Mouse (Mus musculus) liver, embryonic 15.5 days (tissue): ENCODE data around the gene Birc6. TPM values are rescaled to one million over a fixed set of nuclear protein-coding genes. Genes with fewer than 3 reads are reported as not detected.

Experiments
- ATAC-seq: fragments of 200-750 bp; cut with Nextera tagmentation; 2 replicates; pipeline ENCODE4 v1.8.0; 2017; ENCODE audit warnings: moderate number of reproducible peaks, mild to moderate bottlenecking, moderate library complexity; ENCODE audit not compliant: insufficient read depth
- H3K27ac ChIP-seq: fragments of 300-500 bp; sonication (generic); replicated peaks from 2 replicates; pipeline ENCODE4 v1.5.1; 2015; ENCODE audit warnings: mild to moderate bottlenecking, inconsistent platforms
- H3K27me3 ChIP-seq: fragments of 300-500 bp; sonication (generic); 2 replicates; pipeline ENCODE4 v1.6.1; 2015; ENCODE audit warnings: mild to moderate bottlenecking, inconsistent platforms
- H3K36me3 ChIP-seq: fragments of 300-500 bp; sonication (generic); replicated peaks from 2 replicates; pipeline ENCODE4 v1.6.1; 2015; ENCODE audit warnings: moderate library complexity, mild to moderate bottlenecking, inconsistent platforms
- H3K4me1 ChIP-seq: fragments of 300-500 bp; sonication (generic); replicated peaks from 2 replicates; pipeline ENCODE4 v1.6.1; 2015; ENCODE audit warnings: inconsistent platforms
- H3K4me2 ChIP-seq: fragments of 300-500 bp; sonication (generic); 2 replicates; pipeline ENCODE4 v1.6.1; 2015; ENCODE audit warnings: moderate library complexity, mild to moderate bottlenecking, inconsistent platforms
- H3K4me3 ChIP-seq: fragments of 300-500 bp; sonication (generic); replicated peaks from 2 replicates; pipeline ENCODE4 v1.5.1; 2015; ENCODE audit warnings: mild to moderate bottlenecking, inconsistent platforms
- H3K9ac ChIP-seq: fragments of 300-500 bp; sonication (generic); 2 replicates; pipeline ENCODE4 v1.6.1; 2015; ENCODE audit warnings: moderate library complexity, mild to moderate bottlenecking, inconsistent platforms
- H3K9me3 ChIP-seq: fragments of 300-500 bp; sonication (generic); replicated peaks from 2 replicates; pipeline ENCODE4 v1.6.1; 2016; ENCODE audit warnings: inconsistent platforms
- WGBS: fragments of 180-500 bp; shearing (Covaris S2); methylation state at CpG from one replicate; pipeline ENCODE4 v1.1.7; 2015; ENCODE audit warnings: mixed read lengths; ENCODE audit not compliant: insufficient replicate concordance; 5-methylcytosine and 5-hydroxymethylcytosine counted together
- polyA plus RNA-seq: library from polyadenylated mRNA; unstranded; fragments of >200 nt; fragmentation: Nextera tagmentation; extraction: Ambion mirVana; gene quantifications from 2 replicates; pipeline ENCODE4 v1.2.1, GENCODE M21; 2015

Birc6 gene
- polyA plus RNA-seq, 1 experiment from 2014 or later: 26.1 TPM

- Histone ChIP-seq H3K9me3 (no peaks in the 10 kb centered on the region), H3K4me3 (no peak overlapping the region), H3K27ac (0 out of 2 replicates have a peak overlapping the region, but pooled peaks have one; percentile 29), H3K9ac (no peak overlapping the region), H3K4me2 (no peak overlapping the region), H3K27me3 (no peaks in the 10 kb centered on the region), H3K4me1 (peaks cover 19% of the 10 kb centered on the region), H3K36me3 (no peaks in the 10 kb centered on the region)
- 64% methylated on average over 8 of the region's 8 CpGs for WGBS
- ATAC-seq: no peak
Measured at GRCm38 (mm10) chr17:74522797-74523723, 5.0 kb upstream of the Birc6 start.

GRCm38 (mm10) chr17:74526117-74526516, 2.0 kb upstream of the Birc6 start:
- no peak overlapping the region for H3K9ac ChIP-seq
- WGBS: 67% methylated on average over 2 of the region's 2 CpGs
- H3K27ac ChIP-seq: no peak overlapping the region
- H3K4me2 ChIP-seq: no peak overlapping the region
- no peak overlapping the region for H3K4me3 ChIP-seq
- no peaks in the 10 kb centered on the region for H3K9me3 ChIP-seq
- H3K4me1 ChIP-seq: peaks cover 33% of the 10 kb centered on the region
- no peak for ATAC-seq
- H3K36me3 ChIP-seq: no peaks in the 10 kb centered on the region
- H3K27me3 ChIP-seq: no peaks in the 10 kb centered on the region

GRCm38 (mm10) chr17:74526806-74527653, 1.1 kb upstream of the Birc6 start:
- WGBS: 71% methylated on average over 9 of the region's 9 CpGs

GRCm38 (mm10) chr17:74528648-74529532, 795 bp downstream of the Birc6 start:
- peaks cover 37% of the 10 kb centered on the region for H3K4me1 ChIP-seq
- H3K27me3 ChIP-seq: no peaks in the 10 kb centered on the region
- peak overlapping the region; percentile 94 for H3K9ac ChIP-seq
- H3K9me3 ChIP-seq: no peaks in the 10 kb centered on the region
- under 1% methylated on average over 72 of the region's 72 CpGs for WGBS
- H3K4me3 ChIP-seq: peak overlapping the region; percentile 95
- H3K36me3 ChIP-seq: no peaks in the 10 kb centered on the region
- ATAC-seq: peak; percentile 62
- peak overlapping the region; percentile 94 for H3K4me2 ChIP-seq
- peak overlapping the region; percentile 99 for H3K27ac ChIP-seq

More at GRCm38 (mm10) chr17:74526806-74527653, 1.1 kb upstream of the Birc6 start:
- Histone ChIP-seq H3K4me3 (peak overlapping the region; percentile 61), H3K4me2 (peak overlapping the region; percentile 94), H3K27ac (peak overlapping the region; percentile 99), H3K9ac (peak overlapping the region; percentile 55), H3K27me3 (no peaks in the 10 kb centered on the region), H3K4me1 (peaks cover 33% of the 10 kb centered on the region), H3K9me3 (no peaks in the 10 kb centered on the region), H3K36me3 (no peaks in the 10 kb centered on the region)
- no peak for ATAC-seq

GRCm38 (mm10) chr17:74529533-74529824, 1.4 kb downstream of the Birc6 start:
- H3K4me3 ChIP-seq: peak overlapping the region; percentile 95
- ATAC-seq: no peak
- no peaks in the 10 kb centered on the region for H3K36me3 ChIP-seq
- no peaks in the 10 kb centered on the region for H3K27me3 ChIP-seq
- H3K9ac ChIP-seq: peak overlapping the region; percentile 94
- no peaks in the 10 kb centered on the region for H3K9me3 ChIP-seq
- H3K27ac ChIP-seq: peak overlapping the region; percentile 99
- peak overlapping the region; percentile 94 for H3K4me2 ChIP-seq
- peaks cover 37% of the 10 kb centered on the region for H3K4me1 ChIP-seq
- WGBS: 9% methylated on average over 3 of the region's 3 CpGs

GRCm38 (mm10) chr17:74534971-74535370, 6.9 kb downstream of the Birc6 start:
- H3K27me3 ChIP-seq: no peaks in the 10 kb centered on the region
- H3K4me3 ChIP-seq: no peak overlapping the region
- no peak overlapping the region for H3K27ac ChIP-seq
- H3K9ac ChIP-seq: no peak overlapping the region
- no peaks in the 10 kb centered on the region for H3K9me3 ChIP-seq
- no peak for ATAC-seq
- no peaks in the 10 kb centered on the region for H3K36me3 ChIP-seq
- peaks cover 17% of the 10 kb centered on the region for H3K4me1 ChIP-seq
- H3K4me2 ChIP-seq: no peak overlapping the region
- WGBS: 88% methylated on average over 4 of the region's 4 CpGs

- H3K36me3 ChIP-seq: no peaks in the 10 kb centered on the region
- H3K4me3 ChIP-seq: no peak overlapping the region
- H3K4me2 ChIP-seq: no peak overlapping the region
- H3K27ac ChIP-seq: no peak overlapping the region
- no peak overlapping the region for H3K9ac ChIP-seq
- no peak for ATAC-seq
- H3K4me1 ChIP-seq: peaks cover 8% of the 10 kb centered on the region; the same call in 1 of the 2 replicates
- 76% methylated on average over 1 of the region's 1 CpGs for WGBS
- H3K9me3 ChIP-seq: no peaks in the 10 kb centered on the region
- no peaks in the 10 kb centered on the region for H3K27me3 ChIP-seq
Measured at GRCm38 (mm10) chr17:74537526-74537925, 9.4 kb downstream of the Birc6 start.

GRCm38 (mm10) chr17:74543615-74544014, 15.5 kb downstream of the Birc6 start:
- Histone ChIP-seq H3K27ac (no peak overlapping the region), H3K4me3 (no peak overlapping the region), H3K4me2 (no peak overlapping the region), H3K36me3 (peaks cover 30% of the 10 kb centered on the region), H3K9me3 (no peaks in the 10 kb centered on the region), H3K27me3 (no peaks in the 10 kb centered on the region), H3K9ac (no peak overlapping the region), H3K4me1 (no peaks in the 10 kb centered on the region)
- WGBS: 84% methylated on average over 2 of the region's 2 CpGs
- ATAC-seq: no peak

- H3K4me2 ChIP-seq: no peak overlapping the region
- ATAC-seq: no peak
- no peaks in the 10 kb centered on the region for H3K27me3 ChIP-seq
Measured at GRCm38 (mm10) chr17:74554118-74554517, 26.0 kb downstream of the Birc6 start.

GRCm38 (mm10) chr17:74559891-74560290, 31.8 kb downstream of the Birc6 start:
- H3K4me3 ChIP-seq: no peak overlapping the region
- WGBS: 90% methylated on average over 11 of the region's 11 CpGs
- H3K9me3 ChIP-seq: no peaks in the 10 kb centered on the region
- no peak overlapping the region for H3K9ac ChIP-seq
- no peaks in the 10 kb centered on the region for H3K4me1 ChIP-seq
- H3K27me3 ChIP-seq: no peaks in the 10 kb centered on the region
- no peak overlapping the region for H3K27ac ChIP-seq
- no peak overlapping the region for H3K4me2 ChIP-seq
- ATAC-seq: no peak
- peaks cover 58% of the 10 kb centered on the region for H3K36me3 ChIP-seq

More at GRCm38 (mm10) chr17:74554118-74554517, 26.0 kb downstream of the Birc6 start:
- H3K4me3 ChIP-seq: no peak overlapping the region
- 0 out of 2 replicates have a peak overlapping the region, but pooled peaks have one; percentile 2 for H3K27ac ChIP-seq
- H3K36me3 ChIP-seq: peaks cover 55% of the 10 kb centered on the region
- H3K4me1 ChIP-seq: peaks cover 8% of the 10 kb centered on the region
- WGBS: 23% methylated on average over 5 of the region's 5 CpGs
- no peak overlapping the region for H3K9ac ChIP-seq
- H3K9me3 ChIP-seq: no peaks in the 10 kb centered on the region
